Mouse (Mus musculus) olfactory bulb, adult 2 months (tissue): Measurements from ENCODE around the gene Ndufaf5. TPM values are rescaled to one million over a fixed set of nuclear protein-coding genes. Genes with fewer than 3 reads are reported as not detected.

Experiments used
- H3K27ac ChIP-seq: fragments of 200-500 bp; 2 replicates; pipeline ENCODE4 v1.5.1; 2012; ENCODE audit warnings: low read depth, low read length; ENCODE audit not compliant: insufficient read depth
- H3K4me1 ChIP-seq: fragments of 200-500 bp; 2 replicates; pipeline ENCODE4 v1.6.1; 2012; ENCODE audit warnings: low read length; ENCODE audit not compliant: control insufficient read depth, insufficient read depth
- H3K4me3 ChIP-seq: fragments of 200-500 bp; 2 replicates; pipeline ENCODE4 v1.5.1; 2012; ENCODE audit warnings: mild to moderate bottlenecking, low read depth, low read length, moderate library complexity; ENCODE audit not compliant: insufficient read depth
- POLR2A ChIP-seq: fragments of 200-500 bp; IDR thresholded peaks from 2 replicates; pipeline ENCODE4 v1.6.1; 2012; ENCODE audit warnings: mild to moderate bottlenecking, low read depth, low read length, moderate library complexity; ENCODE audit not compliant: insufficient read depth
- WGBS: fragments of 180-500 bp; shearing (Covaris S2); methylation state at CpG from one replicate; pipeline ENCODE4 v1.1.7; 2018; 5-methylcytosine and 5-hydroxymethylcytosine counted together
- polyA plus RNA-seq: library from polyadenylated mRNA; stranded (reverse); fragments of >200 nt; gene quantifications from 2 replicates; pipeline ENCODE4 v1.2.4, GENCODE M21; 2012; ENCODE audit warnings: low replicate concordance; ENCODE audit not compliant: missing spikeins, insufficient read depth, insufficient read length

The Ndufaf5 gene
- polyA plus RNA-seq, 1 experiment: not detected

- no peak overlapping the region for H3K27ac ChIP-seq
- 46% methylated on average over 5 of the region's 5 CpGs for WGBS
- no peaks in the 10 kb centered on the region for H3K4me1 ChIP-seq
- H3K4me3 ChIP-seq: no peak overlapping the region
- TF ChIP-seq POLR2A: no peak
Measured at GRCm38 (mm10) chr2:140243105-140243504, 72.7 kb downstream of the Ndufaf5 start.

Other genes with a start within 250 kb of the Ndufaf5 start
- not detected in 2 replicates for gene Tasp1, start 103.8 kb upstream of the Ndufaf5 start, polyA plus RNA-seq
- not detected in 2 replicates for gene Gm17374, start 18.6 kb upstream of the Ndufaf5 start, polyA plus RNA-seq
- not detected in 2 replicates for gene Esf1, start 85 bp upstream of the Ndufaf5 start, polyA plus RNA-seq
- not detected in 2 replicates for gene Sel1l2, start 219.1 kb downstream of the Ndufaf5 start, polyA plus RNA-seq
- gene Macrod2, start 224.7 kb downstream of the Ndufaf5 start, polyA plus RNA-seq: not detected in 2 replicates